Mouse (Mus musculus) thymus, adult 2 months (tissue): ENCODE data around the gene A930018P22Rik.

Experiments
- CTCF ChIP-seq: fragments of 200-500 bp; IDR thresholded peaks from 2 replicates; pipeline ENCODE4 v1.5.1; 2012; ENCODE audit warnings: mild to moderate bottlenecking, control low read depth, low read length, moderate library complexity, borderline replicate concordance; ENCODE audit not compliant: control insufficient read depth, poor library complexity, insufficient read depth; ENCODE audit errors: extremely low read depth
- POLR2A ChIP-seq: fragments of 200-500 bp; IDR thresholded peaks from 2 replicates; pipeline ENCODE4 v1.6.1; 2012; ENCODE audit warnings: mild to moderate bottlenecking, low read length, control low read depth, moderate library complexity; ENCODE audit not compliant: control insufficient read depth, poor library complexity, insufficient read depth; ENCODE audit errors: extremely low read depth

DNA sequence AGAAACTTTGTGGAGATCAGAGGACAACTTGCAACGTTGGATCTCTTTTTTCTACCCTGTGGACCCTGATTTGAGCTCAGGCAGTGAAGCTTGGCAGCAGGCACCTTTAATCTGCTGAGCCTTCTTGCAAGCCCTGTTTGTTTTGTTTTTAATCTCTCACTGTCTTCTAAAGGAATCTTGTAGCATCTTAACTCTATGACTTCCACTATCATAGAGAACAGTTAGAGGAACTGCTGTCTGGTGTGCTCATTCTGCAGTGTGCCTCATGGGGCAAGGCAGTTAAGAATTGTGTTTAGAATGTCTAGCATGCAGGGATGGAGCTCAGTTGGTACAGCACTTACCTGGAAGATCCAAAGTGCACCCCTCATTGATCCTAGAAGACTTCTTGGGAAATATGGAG, 22.6 kb upstream of the A930018P22Rik start:
- TF ChIP-seq CTCF (no peak), POLR2A (no peak)
